Mouse (Mus musculus) adrenal gland, postnatal 36 days (tissue): ENCODE data around the gene Retnla. TPM values are rescaled to one million over a fixed set of nuclear protein-coding genes. Genes with fewer than 3 reads are reported as not detected.
"Not testable (repeated sequence)": the region's sequence is repeated elsewhere in the genome, so short reads cannot be mapped to it uniquely, and the experiment has no call there.

Source experiments
- DNase-seq, 2 experiments: peaks; one replicate each; pipeline ENCODE4 v3.0.0; 2021; ENCODE audit warnings: mixed read lengths in 1 of 2
- long read RNA-seq, 2 experiments: library from polyadenylated mRNA; stranded (forward); transcript quantifications; one replicate each; pipeline ENCODE4 v2.0.0; 2021; ENCODE audit warnings: borderline sequencing depth in 2 of 2
- total RNA-seq, 2 experiments: library from RNA; stranded (reverse); gene quantifications; 2 replicates each; pipeline ENCODE4 v1.2.3; 2021

The Retnla gene
- 10 to 100 TPM; 10.9 to 30.4 TPM for total RNA-seq
- long read RNA-seq, experiment 1, partial matches to known transcripts = 0 of 4 reads
- long read RNA-seq, experiment 1, other reads (novel, unspliced or antisense) = 0 of 4 reads
- long read RNA-seq, experiment 2, partial matches to known transcripts = 1 of 4 reads
- long read RNA-seq, experiment 2, other reads (novel, unspliced or antisense) = 0 of 4 reads

DNA sequence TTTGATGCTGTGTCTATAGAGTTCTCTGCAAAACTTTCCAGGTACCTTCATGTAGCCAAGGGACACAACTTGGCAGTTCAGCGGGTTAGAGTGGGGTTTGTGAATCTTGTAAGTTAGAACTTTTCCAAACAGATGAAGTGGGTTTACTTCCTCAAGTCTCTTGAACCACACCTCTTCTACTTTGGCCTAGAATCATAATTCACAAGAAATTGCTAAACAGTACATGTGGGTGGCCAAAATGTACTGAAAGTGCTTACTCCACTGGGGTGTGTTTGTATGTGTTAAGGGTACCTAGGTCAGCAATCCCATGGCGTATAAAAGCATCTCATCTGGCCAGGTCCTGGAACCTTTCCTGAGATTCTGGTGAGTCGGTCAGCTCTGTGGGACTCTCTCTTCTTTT is at the start of gene Retnla:
Gene Retnla, plus strand, starts transcription at position 286 of the 400 bp plus-strand sequence.
- no peak for DNase-seq

DNA sequence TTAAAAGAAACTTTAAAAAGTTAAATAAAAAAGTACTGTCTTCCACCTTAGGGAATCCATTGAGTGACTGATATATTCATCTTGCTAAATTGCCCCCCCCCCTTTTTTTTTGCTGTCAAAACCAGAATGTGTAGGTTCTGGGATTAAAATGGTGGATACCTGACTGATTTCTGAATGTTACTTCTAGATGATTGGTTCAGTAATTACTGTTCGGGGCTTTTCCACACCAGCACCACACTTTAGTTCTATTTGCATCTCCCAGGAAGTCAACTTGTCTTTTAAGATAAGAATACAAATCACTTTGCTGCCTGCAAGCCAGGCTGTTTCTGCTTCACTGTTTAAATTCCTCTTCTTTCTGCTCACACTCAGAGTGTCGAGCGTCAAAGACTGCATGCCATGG is 44.1 kb upstream of the Retnla start:
- no peak for DNase-seq

- no peak for DNase-seq
Measured at GRCm38 (mm10) chr16:48799470-48799869, 42.9 kb upstream of the Retnla start.

- no peak for DNase-seq
Measured at GRCm38 (mm10) chr16:48800906-48801305, 41.4 kb upstream of the Retnla start.

GRCm38 (mm10) chr16:48805412-48805811 is 36.9 kb upstream of the Retnla start:
- no peak for DNase-seq

GRCm38 (mm10) chr16:48806521-48806920 is 35.8 kb upstream of the Retnla start:
- DNase-seq = no peak

- DNase-seq = peak; percentile 7 to 31
Measured at GRCm38 (mm10) chr16:48809374-48809773, 33.0 kb upstream of the Retnla start.

DNA sequence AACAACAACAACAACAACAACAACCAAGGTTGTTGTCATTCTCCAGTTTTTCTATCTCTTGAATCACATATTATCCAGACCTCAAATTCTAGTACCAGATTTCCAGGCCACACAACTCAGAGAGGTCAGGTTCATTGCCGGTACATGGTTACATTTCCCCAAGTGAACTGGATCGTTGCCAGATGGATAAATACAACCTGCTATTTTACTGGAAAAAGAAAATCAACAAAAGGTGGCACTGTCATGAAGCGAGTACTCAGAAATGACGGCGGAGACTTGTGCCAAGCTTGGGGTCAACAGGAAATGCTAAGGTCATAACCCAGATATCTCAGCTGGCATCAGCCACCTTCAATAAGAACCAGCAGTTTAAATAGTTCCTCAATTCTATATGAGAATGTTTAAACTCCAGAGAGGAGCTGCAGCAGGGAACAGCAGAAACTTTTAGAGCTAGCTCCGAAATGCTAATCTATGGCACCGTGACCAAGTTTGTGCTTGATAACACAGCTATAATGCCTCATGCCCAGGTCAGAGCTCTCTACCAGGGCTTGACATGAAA is 30.4 kb upstream of the Retnla start:
- DNase-seq = no peak

GRCm38 (mm10) chr16:48816695-48817094 is 25.7 kb upstream of the Retnla start, which contains the start of gene Retnlb:
Retnlb (plus strand) TSS chr16:48816856.
- no peak for DNase-seq

DNA sequence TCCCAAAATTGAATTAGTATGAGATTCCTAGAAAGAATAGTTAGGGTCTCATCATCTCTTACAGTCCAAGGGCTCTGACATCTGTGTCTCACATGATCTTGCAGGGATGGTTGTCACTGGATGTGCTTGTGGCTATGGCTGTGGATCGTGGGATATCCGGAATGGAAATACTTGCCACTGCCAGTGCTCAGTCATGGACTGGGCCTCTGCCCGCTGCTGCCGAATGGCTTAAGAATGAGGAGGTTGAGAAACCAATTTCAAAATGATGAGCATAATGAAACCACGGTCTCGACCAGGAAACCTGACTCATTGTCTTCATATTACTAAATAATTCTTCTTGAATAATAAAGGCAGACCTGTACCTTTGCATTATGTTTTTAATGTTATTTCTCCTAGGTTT is 23.8 kb upstream of the Retnla start:
- DNase-seq = peak in 1 of 2 experiments; percentile 15

- DNase-seq = no peak
Measured at GRCm38 (mm10) chr16:48826474-48826873, 15.9 kb upstream of the Retnla start.

- DNase-seq = no peak
Measured at GRCm38 (mm10) chr16:48827625-48828024, 14.7 kb upstream of the Retnla start.

DNA sequence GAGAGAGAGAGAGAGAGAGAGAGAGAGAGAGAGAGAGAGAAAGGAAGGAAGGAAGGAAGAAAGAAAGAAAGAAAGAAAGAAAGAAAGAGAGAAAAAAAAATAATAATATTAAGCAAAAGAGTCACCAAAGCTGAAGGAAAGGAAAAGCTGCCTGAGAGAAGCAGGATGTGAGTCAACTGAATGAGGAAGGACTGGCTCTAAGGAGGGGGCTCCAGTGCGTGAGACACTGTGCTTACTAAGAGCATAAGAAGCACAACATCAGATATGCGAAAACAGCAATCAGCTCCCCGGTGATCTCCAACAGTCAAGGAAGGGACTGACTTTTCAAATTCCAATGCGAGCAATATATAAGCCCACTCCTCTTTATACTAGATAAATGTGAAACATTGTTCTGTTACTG is 13.3 kb upstream of the Retnla start:
- DNase-seq = no peak

GRCm38 (mm10) chr16:48832055-48832454 is 10.3 kb upstream of the Retnla start:
- DNase-seq = no peak

DNA sequence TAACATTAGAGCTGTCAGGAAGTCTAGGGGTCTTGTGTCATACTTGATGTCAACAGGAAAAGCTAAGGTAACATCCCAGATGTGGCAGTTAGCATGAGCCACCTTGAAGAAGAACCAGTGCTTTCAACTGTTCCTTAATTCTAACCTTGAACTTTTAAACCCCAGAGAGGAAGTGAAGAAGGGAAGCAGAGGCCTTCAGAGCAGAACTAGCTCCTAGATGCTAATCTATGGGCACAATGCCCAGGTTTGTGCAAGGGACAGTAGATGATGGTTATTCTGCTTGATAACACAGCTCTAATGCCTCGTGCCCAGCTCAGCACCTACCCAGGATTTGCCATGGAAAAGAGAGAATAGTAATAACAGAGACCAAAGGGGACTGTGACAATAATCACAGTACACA is 8.7 kb upstream of the Retnla start:
- not testable (repeated sequence) for DNase-seq

- no peak for DNase-seq
Measured at GRCm38 (mm10) chr16:48843671-48844386, 1.5 kb downstream of the Retnla start.

- DNase-seq = peak; percentile 2
Measured at GRCm38 (mm10) chr16:48865004-48865403, 22.7 kb downstream of the Retnla start.

DNA sequence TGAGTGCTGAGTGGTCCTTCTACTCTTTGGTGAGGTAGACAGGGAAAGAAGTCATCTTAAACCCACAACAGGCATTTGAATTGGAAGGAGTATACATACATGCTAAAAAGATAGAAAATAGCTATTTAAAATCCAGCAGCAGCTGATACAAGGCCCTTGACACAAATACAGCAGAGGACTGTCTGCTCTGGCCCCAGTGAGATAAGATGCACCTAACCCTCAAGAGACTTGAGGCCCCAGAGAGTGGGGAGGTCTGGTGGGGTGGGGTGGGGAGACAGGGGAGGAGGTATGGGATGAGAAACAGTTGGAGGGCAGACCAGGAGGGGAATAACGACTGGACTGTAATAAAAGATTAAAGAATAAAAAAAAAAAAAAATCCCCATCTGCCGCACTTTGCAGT is 25.3 kb downstream of the Retnla start:
- DNase-seq = no peak

DNA sequence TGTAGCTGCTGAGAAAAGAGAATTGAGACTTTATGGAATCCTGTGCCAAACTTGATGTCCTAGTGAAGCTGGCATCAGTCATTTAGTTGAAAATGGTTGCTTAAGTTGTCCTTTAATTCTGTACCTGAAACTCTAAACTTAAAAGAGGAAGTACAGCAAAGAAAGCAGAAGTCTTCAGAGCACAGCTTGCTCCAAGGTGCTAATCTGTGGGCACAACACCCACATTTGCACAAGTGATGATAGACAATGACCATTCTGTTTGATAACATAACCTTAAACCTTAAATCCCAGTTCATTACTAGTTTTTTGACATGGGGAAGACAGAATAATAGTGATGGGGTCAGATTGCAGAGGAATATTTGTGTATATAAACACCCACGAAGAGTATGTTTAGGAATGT is 26.3 kb downstream of the Retnla start:
- DNase-seq = no peak

GRCm38 (mm10) chr16:48869671-48870070 is 27.3 kb downstream of the Retnla start:
- DNase-seq = no peak

GRCm38 (mm10) chr16:48871754-48872153 is 29.4 kb downstream of the Retnla start:
- DNase-seq = no peak

DNA sequence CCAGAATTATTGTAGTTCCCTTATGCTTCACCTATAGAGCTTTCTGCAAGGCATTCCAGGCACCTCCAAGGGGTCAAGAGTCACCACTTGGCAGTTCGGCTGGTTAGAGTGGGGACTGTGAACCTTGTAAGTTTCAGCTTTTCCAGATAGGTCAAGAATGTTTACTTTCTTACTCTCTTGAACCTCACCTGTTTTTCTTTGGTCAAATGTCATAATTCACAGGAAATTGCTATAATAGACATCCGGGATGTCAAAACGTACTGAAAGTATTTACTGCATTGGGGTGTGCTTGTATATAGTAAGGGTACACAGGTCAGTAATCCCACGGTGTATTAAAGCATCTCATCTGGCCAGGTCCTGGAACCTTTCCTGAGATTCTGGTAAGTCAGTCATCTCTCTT is 30.0 kb downstream of the Retnla start, which contains the start of gene Retnlg:
Gene Retnlg, plus strand, starts transcription at position 301 of the 400 bp plus-strand sequence.
- no peak for DNase-seq

GRCm38 (mm10) chr16:48890733-48891132 is 48.4 kb downstream of the Retnla start:
- DNase-seq = no peak
